Mouse (Mus musculus) forelimb bud, embryonic 11.5 days (tissue): ENCODE measurements around the gene Dusp5.
"Not testable (repeated sequence)": the region's sequence is repeated elsewhere in the genome, so short reads cannot be mapped to it uniquely, and the experiment has no call there.

Source experiments
- DNase-seq: peaks from one replicate; pipeline ENCODE4 v3.0.0-alpha.2; 2012; ENCODE audit warnings: low read depth, low spot score

Dusp5 gene

GRCm38 (mm10) chr19:53575296-53576010 lies 46.5 kb downstream of the Dusp5 start:
- no peak for DNase-seq

GRCm38 (mm10) chr19:53576061-53576460 lies 47.2 kb downstream of the Dusp5 start:
- no peak for DNase-seq

GRCm38 (mm10) chr19:53577025-53577800 lies 48.3 kb downstream of the Dusp5 start:
- no peak for DNase-seq

- peak; percentile 83 for DNase-seq
Observed at GRCm38 (mm10) chr19:53578597-53579252, 49.8 kb downstream of the Dusp5 start.

GRCm38 (mm10) chr19:53580271-53580670 lies 51.4 kb downstream of the Dusp5 start:
- not testable (repeated sequence) for DNase-seq

- not testable (repeated sequence) for DNase-seq
Observed at GRCm38 (mm10) chr19:53587686-53588085, 58.8 kb downstream of the Dusp5 start.

GRCm38 (mm10) chr19:53588968-53589367 lies 60.1 kb downstream of the Dusp5 start, which contains the start of gene Nutf2-ps1:
Gene Nutf2-ps1, minus strand, starts transcription at chr19:53589068.
- DNase-seq = not testable (repeated sequence)
